Mouse (Mus musculus) embryo, embryonic 11 days (tissue): ENCODE data around the gene Nuak1.

Experiments
- DNase-seq: peaks from one replicate; pipeline ENCODE4 v3.0.0-alpha.2; 2015

Nuak1 gene

DNA sequence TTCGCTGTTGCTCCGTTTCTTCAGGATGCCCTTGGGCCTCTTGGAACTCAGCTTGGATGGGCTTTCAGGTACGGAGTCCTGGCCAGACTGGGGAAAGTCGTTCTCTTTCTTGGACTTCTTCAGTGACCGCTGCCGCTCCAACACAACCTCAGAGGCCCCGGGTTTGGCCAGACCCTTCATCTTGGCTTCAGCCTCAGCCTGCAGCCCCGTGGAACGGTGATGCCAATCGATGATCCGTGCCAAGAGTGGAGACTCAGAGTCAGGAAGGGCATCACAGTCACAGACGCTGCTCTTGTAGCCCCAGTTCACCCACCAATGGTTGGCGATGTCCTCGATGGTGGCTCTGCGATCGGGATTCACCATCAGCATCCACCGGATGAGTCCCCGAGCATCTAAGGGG, 65.4 kb downstream of the Nuak1 start:
- no peak for DNase-seq

DNA sequence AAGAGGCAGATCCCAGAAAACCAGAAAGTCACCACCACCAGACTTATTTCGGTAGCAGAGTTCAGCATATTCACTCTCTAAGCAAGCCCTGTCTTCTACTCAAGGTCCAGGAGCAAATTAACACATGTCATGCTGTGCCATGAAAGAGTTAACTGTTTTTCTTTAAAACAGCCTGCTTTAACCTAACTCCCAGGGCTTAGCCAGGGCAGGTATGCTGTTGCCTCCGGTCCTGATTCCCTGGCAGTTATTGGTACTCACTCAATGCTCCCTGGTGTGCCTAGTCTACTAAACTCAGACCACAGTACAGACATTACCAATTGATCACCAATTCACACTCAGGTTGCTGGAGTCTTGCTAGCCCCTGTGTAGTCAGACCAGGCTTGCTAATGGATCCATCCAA, 66.9 kb downstream of the Nuak1 start:
- DNase-seq, result no peak

DNA sequence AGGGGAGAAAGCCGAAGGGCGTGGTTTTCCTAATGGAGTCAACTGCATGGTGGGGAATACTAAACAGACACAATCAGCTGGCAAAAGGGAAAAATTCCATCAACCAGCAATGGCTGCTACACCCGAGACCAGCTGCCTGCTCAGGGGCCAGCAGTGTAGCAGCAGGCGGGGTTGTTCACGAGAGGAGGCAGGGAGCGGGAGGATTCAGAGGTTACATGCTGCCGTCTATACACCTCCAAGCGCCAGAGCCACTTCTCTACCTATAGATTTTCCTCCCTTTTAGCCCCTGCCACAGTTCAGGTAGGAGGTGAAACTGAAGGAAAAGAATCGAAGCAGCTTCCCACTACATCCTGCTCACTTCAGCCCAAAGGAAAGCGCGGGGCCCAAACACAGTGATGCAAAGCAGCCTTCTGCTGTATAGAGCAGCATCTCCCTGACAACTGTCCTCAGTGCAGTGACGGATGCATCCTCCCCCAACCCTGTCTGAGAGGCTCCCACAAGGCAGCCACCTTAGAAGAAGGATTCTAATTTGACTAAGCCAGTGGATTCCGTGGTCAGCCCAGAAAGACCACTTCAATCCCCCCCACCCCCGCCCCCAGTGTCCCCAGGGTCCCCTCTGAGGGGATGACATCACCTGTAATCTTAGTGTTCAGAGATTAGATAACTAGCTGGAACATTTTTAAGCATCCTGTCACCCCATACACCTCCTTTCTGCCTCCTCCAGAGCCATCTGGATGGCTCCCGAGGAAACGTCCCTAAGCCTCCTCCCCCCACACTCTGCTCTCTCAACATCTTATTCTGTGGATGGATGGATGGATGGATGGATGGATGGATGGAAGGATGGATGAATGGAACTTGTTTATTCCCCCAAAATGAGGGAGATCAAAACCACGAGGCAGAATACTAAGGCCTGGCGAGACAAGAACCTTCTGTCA, 68.0 kb downstream of the Nuak1 start:
- peak; percentile 54 for DNase-seq

DNA sequence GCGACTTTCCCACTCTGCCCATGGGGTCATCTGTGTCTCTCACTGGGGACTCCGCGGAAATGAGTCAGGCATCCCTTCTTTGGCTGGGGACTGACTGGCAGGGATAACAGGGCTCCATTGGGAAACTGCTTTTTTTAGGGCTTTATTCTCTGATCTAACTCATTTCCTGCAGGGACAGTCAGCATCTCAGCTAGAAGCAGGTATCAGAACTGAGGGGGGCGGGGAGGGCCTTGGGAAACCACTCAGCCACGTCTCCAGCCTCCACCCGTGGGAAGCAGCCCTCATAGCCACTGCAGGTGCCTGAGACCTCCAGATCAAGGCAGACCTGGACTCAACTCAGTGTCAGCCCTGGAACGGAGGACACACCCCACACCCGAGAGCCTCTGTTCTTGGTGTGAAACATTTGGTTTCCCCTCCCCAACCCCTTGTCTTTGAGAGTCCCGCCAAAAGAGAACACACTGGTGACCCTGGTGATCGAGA, 68.7 kb downstream of the Nuak1 start:
- no peak for DNase-seq

DNA sequence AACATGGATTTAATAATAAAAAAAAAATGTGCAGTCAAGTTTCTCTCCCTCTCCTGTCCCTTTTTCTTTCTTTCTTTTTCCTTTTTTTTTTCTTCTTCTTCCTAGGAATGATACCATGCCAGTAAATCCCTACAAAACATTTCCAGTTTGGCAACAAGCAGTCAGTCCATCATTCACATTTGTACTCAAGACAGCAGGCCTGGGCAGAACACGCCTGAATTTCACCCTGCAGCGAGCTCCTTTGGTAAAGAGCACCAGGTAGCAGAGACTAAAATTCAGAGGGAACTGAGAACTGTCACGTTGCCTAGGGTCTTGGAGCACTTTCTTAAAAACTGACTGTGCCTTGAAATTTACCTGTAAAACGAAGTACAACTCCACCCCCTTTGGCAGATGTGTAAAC, 69.2 kb downstream of the Nuak1 start:
- no peak for DNase-seq

DNA sequence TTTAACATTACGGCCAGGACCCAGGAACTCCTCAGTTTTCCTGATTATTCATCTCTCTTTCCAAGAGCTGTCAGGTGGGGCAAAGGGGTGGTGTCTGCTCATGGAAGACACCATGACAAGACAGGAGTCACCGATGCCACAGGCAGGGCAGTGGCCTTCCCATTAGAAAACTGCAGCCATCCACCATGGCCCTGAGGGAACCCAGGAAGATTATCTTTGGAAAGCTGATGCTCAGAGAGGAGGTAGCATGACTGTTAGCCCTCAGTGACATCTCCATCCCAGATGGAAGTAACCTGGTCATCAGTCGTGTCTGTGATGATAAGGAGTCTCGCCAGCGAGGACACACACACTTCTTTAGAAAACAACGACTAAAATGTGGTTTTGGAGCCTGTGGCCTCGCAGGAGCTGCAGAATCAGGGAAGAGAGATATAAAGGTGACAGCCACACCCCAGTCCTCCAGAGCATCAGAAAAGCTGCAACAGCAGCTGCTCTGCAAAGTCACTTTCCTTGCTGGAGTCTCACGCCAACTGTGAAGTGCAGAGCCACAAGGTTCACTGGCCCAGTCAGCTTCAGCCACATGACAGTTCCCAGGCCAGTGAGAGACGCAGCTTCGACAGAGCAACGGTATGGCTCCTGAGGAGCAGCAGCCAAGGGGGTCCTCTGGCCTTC, 70.6 kb downstream of the Nuak1 start:
- no peak for DNase-seq

DNA sequence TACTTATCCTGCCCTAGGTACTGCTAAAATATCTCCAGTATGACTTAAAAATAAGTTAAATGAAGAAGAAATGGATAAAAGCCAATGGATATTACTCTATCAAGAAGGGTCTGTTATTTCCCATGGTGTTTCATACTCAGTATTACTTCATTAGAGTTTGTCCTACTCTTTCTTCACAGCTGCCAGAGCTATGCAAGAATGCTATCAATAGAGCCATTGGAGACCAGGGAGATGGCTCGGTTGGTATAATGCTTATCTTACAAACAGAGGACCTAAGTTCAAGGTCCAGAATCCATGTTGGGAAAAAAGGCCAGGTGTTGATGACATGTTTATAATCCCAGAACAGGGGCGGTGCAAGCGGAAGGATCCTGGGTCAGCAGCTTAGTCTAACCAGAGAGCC, 72.2 kb downstream of the Nuak1 start:
- no peak for DNase-seq

DNA sequence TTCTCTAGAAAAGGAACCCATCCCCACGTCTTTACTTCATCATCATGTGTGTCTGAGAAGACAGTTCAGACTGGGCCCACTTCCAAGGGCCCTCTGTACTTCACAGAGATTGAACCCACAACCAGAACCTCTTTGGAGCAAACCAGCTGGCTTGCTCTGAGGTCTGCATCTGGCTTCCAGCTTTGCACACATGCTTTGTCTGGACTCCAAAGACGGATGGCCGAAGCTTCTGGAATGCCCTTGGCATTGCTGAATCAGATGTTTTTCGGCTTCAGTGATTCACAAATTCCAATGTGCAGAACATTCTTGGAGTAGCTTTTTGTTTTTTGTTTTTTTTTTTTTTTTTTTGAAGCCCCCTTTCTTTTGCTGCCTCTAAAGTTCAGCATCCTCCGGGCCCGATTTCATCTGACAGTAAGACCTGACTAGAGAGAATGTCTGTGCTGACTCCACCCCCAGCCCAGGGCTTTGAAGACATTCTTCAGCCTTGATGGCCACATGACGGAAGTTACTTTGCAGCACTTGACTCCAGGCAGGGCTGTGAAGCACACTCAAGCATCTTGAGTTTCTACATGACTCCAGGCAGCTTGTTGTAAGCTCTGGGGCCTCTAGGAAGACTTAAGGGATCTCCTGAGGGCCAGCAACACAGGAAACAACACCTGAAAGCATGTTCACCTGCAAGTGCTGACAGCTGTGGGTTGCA, 75.1 kb downstream of the Nuak1 start:
- DNase-seq, result no peak

DNA sequence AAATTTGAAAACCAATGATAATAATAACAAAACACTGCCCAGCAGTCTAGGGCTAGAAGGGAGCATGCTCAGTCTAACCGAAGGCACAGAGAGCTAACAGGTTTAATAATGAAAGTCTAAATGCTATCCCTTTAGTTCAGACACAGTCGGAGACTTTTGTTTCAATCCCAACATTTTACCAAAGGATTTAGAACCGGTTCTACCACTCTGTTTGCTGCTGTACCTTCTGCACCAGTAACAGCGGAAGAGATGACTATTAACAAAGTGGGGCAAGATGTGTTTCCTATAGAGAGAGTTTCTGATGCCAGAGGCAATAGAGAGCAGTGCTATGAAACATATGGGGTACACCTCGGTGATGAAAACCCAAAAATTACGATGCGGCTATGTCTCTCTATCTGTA, 76.6 kb downstream of the Nuak1 start:
- no peak for DNase-seq

DNA sequence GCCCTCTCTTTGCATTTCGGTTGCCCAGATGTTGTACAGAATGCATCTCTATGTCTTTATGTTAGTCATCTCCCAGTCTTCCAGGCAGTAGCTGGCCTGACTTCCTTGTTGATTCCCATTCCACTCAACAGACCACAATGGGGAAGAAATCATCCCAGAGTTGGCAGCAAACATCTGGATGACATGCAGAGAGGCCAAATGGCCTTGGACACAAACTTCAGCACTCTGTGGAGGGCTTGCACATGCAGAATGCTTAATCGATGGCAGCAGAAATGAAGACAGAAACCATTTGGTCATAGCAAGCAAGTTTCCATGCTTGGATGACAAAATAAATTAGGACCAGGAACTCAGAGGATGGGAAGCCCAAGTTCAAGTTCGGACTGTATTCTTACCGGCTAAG, 79.4 kb downstream of the Nuak1 start:
- no peak for DNase-seq

DNA sequence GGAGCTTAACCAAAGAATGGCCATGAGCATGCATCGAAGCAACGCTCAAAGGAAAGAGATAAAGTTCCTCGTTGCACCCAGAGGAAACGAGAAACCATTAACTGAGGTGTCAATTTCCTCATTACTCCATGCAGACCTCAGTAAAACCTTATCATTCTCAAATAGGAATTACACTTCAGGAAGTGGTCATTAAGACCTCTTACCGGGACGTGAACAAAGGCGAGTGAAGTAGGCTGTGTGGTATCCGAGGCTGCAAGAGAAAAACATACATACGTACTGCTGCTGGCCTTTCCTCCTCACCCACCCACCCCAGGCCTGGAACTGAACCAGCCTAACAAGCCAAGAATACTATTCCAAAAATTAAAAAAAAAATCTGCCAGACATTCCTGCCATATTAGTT, 80.0 kb downstream of the Nuak1 start:
- no peak for DNase-seq

DNA sequence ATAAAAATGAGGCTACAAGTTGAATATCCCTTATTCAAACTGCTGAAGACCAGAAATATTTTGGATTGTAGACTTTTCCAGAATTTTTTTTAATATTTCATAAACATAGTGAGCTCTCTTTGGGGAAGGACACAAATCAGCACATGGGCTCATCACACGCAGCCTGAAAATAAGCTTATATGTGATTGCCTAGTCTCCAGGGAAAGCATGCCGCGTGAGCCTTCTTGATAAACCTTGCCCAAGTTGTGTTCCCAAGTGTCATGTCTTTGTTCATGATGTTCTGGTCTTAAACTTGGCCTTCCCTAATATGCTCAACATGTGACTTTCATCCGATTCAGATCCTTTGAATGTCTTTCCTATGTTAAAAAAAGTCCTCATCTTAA, 81.7 kb downstream of the Nuak1 start:
- DNase-seq, result no peak

DNA sequence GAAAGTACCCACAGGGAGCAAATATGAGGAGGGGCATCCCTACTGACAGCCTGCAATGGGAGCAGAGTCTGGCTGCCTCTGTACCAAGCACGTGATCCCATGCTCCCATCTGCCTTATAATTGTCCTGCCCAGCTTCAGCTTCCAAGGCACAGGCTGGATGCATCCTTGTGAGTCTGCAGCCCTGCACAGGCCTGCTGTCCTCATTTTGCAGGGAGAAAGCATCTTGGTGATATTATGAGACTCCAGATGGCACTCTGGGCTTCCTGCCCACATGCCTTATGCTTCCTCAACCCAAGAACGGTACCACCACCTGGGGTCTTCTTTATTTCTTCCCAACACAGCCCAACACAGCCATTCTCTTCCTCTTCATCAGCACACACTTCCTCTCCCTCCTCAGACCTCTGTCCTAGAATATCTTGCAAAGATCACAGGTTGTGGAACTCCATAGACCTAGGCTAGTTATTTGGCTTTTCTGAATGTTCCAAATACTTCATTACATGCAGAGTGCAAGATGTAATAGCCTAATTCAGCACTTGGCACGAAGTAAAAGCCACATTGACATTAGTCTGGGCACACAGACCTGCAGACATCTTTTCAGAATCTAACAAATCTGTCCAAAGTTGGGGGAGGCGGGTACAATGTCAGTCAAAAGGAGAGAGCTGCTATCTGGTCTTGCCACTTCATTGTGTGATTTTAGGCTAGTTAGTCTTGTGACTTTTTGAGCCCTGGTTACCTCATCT, 82.2 kb downstream of the Nuak1 start:
- no peak for DNase-seq

DNA sequence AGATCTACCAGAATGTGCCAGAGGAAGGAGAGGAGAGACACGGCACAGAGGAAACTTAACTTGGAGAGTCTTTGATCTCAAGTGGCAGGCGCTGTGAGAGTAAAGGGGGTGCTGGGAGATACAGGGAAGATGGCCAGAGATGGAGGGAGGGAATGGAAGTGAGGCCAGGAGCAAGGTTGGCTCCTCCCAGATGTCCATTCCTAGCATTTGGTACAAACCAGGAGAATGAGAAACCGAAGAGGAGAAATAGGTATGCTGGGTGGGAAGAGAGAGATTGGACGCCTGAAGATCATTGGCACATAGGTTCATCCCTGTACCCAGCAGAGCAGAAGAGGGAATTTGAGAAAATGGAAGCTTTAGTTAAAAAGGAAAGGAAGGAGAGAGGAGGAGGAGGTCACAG, 82.8 kb downstream of the Nuak1 start:
- DNase-seq, result no peak

DNA sequence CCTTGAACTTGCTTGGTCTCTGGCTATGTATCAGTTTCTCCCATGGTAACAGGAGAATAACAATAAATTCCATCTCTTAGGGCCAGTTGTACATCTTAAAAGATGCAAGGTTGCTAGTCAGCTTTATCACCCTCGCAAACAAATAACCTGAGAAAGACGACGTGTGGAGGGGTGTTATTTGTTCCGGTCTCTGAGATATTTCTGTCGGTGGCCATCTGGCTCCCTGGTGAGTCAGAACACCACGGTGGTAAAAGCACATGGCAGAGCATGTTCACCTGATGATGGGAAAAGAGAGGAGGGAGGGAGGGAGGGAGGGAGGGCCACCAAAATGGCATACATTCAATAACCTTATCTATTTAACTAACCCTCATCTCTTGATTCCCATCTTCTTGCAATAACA, 86.1 kb downstream of the Nuak1 start:
- no peak for DNase-seq

DNA sequence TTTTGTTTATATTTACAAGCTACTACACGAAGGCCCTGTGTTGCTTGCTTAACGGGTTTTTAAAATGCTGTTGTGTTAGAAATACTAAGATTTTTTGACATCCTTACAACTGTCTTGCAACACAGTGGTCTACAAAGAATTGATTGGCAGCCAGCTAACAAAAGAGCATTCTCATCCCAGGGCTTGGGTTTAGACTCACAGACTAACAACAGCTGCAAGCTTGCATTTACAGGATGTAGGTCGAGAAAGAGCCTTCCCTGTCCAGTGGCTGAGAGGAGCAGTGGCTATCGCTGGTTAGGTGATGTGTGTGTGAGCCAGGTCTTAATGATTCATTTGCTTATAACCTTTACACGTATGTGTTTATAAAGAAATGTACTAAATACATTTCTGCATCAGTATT, 94.7 kb downstream of the Nuak1 start:
- no peak for DNase-seq

DNA sequence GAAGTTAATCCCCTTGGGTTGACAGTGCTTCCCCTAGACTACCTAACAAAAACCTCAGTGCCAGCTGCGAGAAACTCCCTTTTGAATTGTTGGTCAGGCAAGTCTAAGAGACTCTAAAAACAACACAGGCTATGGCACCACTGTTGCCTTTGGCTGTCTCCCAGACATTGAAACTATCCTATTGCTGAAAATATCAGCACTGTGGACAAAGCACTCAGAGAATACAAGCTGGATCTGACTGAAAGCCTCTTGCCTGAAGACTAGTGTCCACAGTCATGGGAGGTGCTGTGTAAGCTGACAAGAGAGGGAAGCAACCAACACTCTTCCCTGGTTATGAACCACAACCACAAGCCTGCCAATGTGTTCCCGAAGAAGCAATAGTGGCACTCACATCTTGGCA, 96.9 kb downstream of the Nuak1 start:
- DNase-seq, result no peak

DNA sequence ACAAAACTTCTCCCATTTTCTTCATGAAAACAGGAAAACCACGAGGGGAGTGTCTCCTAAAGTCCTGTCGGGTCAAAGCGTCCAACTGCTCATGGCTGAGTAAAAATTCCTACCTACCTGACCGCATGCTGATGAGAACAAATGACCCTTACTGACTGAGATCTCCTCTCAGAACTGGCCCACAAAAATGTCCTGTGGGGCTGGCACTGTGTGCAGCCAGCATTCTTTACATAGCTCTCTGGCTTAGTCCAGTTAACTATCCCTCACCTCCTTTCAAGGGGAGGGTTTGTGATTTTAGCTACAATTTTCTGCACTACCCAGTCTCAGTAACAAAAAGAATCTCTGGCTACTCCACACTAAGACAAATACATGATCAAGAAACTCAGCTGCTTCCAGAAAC, 100.9 kb downstream of the Nuak1 start:
- no peak for DNase-seq

DNA sequence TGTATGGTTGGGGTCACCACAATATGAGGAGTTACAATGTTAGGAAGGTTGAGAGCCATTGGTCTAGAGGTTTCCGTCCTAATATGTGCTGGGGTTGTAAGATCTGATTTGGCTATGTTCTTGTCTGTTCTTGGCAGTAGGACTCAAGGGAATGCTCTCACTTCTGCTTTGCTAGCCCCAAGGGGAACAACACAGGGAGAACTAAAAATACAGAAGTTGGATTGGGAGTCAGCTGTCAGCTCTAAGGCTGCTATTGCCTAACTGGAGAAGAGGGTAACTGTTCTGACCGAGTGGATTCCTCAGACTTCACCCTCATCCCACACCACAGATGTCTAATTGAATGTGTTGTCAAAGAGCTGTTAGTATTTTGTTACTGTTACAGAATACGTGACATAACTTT, 101.6 kb downstream of the Nuak1 start:
- no peak for DNase-seq

DNA sequence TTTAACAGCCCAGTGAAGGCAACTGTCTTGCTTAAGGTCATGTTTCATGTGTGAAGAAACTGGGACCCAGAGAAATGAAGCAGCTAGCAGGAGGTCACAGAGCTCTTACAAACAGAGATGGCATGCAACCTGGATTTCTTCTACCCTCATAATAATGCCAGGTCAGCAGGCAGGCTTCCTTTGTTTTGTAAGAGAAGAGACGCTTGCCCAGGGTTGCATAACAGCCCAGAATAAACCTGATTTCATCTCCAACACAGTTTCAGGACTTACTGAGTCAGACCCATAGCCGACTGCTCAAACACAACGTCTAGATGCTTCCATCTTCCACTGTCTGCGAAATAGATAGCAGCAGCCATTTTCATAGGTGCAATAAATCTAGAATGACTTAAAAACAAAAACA, 105.0 kb downstream of the Nuak1 start:
- no peak for DNase-seq

DNA sequence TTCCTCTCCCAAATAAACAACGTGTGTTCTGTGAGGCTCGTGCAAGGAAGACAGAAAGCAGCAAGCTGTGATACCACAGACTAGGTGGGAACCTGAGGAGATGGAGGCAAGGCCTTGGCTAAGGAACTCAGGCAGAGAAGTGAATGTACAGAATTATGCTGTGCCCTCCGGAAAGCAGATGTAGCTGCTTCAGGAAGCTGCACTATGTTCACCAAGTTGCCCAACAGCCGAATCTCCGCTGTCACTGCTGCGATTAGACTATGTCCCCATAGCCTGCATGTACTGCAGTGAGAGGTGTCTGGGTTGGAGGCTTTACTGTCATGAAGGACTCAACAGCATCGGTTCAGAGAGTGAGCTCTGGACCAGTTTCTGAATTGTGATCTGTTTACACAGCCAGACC, 110.6 kb downstream of the Nuak1 start:
- no peak for DNase-seq

DNA sequence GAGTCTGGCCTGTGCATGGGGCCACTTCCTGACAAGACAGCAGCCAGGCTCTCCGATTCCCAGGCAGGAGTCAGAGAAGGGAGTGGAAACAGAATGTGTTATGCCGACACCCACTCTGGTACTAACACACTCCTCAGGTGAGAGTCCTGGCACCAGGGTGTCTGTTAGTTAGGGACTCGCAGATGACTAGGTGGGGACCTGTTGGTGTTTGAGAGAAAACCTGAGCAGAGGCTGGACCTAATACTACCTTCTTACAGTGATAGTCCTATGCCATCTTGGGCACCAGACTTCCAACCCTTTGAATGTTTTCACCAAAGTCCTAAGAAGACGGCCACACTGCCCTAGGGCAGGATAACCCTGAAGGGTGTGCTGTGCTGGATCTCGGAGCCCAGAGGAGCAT, 111.1 kb downstream of the Nuak1 start:
- DNase-seq, result no peak

DNA sequence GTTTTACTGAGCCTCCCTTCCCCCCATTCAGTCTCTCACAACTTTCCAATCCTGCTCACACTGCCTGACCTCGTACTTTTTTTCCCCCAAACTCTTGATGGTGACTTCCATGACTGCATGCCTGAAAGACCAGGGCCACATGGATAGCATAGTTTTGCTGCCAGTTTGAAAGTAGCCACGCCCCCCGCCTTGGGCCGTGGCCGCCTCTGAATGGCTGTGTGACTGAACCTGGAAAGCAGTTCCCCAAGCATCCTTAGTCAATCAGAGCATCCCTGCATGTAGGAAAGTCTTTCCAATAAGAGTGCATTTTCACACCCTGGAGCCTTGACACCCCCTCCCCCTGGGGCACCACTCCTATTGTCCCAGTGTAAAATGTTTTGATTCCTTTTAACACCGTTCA, 116.4 kb downstream of the Nuak1 start:
- DNase-seq, result peak; percentile 22
